Mouse (Mus musculus): ENCODE measurements around the gene Erf. TPM values are rescaled to one million over a fixed set of nuclear protein-coding genes. Genes with fewer than 3 reads are reported as not detected.

Erf gene
- total RNA-seq, 2 experiments from 2014 or later = 29.4 to 36.1 TPM

- intact Hi-C loops (cut with DNase I) = no loop called here
- DNase-seq = no peak
Observed at GRCm38 (mm10) chr7:25217653-25218395, 32.7 kb downstream of the Erf start.

DNA sequence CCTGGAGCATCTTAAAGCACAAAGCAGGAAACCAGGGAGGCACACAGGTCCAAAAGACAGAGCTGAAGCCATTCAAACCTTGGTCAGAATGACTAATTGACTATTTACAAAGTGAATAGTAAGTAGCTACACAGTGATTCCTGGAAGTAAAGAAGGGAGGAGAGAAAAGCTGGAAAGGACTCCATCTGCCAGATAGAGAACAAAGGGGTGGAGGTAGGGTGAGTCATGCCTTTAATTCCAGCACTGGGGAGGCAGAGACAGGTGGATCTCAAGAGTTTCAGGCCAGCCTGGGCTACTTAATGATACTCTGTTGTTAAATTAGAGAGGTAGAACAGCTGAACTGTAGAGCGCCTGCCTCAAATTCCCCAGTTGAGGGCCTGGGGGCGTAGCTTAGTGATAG is 36.4 kb downstream of the Erf start:
- intact Hi-C loops (cut with DNase I) = no loop called here
- no peak for DNase-seq

GRCm38 (mm10) chr7:25213099-25213498 is 37.5 kb downstream of the Erf start:
- DNase-seq = no peak
- intact Hi-C loops (cut with DNase I) = no loop called here

DNA sequence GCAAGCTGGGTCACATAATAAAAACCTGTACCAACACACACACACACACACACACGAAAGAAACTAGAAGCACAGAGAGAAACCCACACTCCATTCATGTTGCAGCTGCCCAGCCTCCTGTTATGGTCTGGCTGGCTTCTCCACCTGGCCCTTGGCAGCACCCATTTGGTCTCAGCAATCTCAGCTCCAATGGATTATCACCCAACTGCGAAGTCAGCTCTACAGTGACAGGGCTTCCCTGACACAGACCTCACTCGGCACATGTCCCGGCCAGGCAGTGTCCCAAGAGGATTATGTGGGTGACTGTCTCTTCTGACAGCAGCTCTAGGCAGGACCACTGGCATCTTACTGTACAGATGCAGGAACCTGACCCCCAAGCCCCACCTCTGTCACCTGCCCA is 40.1 kb downstream of the Erf start:
- DNase-seq = no peak
- intact Hi-C loops (cut with DNase I) = no loop called here

GRCm38 (mm10) chr7:25209161-25209622 is 41.4 kb downstream of the Erf start:
- intact Hi-C loops (cut with DNase I) = no loop called here

DNA sequence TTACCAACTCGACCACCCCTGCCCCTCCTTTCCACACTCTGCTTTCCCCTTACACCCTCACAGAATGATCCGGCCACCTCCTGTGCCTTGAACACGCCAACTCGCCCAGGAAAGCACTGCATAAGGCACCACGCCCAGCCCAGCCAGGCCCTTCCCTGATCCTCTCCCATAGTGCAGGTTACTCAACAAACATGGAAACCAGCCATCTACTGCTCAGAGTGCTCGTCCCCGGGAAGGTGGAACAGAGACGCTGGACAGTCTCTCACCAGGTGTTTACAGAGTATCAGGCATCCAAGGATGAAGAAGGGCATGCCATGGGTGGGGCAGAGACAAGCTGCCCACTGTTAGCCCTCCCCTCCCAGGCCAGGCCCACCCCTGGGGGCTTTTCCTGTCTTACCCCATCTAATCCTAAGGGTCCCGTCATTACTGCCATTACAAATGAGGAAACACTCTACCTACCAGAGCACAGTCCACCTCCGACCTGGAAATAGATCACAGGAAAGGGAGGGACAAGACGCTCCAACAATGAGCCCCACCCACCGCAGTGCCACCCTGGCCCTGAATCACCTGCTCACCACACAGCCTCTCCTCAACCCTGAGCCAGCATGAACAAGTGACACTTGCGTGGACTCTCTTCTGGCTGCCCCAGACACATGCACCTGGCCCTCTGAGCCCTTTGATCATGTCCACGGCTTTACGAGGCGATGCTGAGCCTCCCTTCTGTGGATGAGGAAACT is 44.3 kb downstream of the Erf start:
- peak; percentile 41 for DNase-seq
- intact Hi-C loops (cut with DNase I) = no loop called here

More at GRCm38 (mm10) chr7:25209161-25209622, 41.4 kb downstream of the Erf start:
- DNase-seq = no peak

DNA sequence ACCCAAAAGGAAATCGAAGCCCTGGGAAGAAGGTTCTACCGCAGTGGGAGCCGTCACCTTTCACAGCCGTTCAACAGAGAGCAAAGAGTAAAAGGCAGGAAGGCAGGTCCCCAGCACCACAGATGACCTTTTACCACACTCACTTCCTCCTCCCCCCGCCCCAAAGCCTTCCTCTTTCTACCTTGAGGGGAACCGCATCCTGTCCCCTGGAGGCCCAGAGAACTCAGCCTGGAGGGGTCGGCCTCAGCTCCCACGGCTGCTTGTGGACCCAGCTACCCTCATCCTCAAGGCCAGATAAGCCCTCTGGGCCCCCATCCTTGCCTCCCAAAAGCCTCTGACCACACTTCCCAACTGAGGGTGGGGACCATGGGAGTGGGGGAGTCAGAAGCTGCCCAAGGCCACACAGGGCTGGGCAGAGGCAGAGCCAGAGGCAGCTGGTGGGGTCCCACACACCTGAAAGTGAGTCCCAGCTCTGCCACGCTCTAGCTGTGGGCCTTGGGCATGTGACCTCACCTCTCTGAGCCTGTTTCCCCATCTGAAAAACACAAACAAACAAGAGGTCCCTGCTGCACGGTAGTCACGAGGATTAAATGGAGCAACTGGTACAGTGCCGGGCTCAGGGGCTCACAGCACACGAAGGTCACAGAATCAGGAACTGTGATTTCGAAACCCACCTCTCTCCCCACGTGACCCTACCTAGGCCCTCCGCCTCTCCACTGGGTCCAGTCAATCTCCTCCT is 45.0 kb downstream of the Erf start:
- intact Hi-C loops (cut with DNase I) = no loop called here
- no peak for DNase-seq

GRCm38 (mm10) chr7:25203624-25204023 is 46.9 kb downstream of the Erf start:
- no peak for DNase-seq
- intact Hi-C loops (cut with DNase I) = no loop called here

GRCm38 (mm10) chr7:25197384-25198018 is 53.1 kb downstream of the Erf start:
- no peak for DNase-seq
- intact Hi-C loops (cut with DNase I) = no loop called here

DNA sequence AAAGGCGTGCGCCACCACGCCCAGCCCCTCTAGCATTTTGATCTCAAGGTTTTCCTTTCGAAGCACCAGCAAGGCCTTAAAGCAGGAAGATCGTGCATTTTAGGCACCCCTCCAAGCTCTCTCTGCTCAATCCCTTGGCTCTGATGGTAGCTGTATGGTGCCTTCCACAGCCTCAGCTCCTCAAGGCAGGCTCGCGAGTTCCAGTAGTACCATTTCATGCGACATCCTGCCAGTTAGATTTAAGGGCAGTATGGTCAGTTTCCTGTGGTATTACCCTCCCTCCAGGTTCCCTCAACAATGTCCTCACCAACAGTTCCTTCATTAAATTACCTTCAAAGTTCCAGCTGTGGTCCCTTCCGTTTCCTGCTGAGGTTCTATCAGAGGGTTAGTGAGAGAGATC is 54.5 kb downstream of the Erf start:
- intact Hi-C loops (cut with DNase I) = no loop called here
- no peak for DNase-seq

- intact Hi-C loops (cut with DNase I) = no loop called here
- no peak for DNase-seq
Observed at GRCm38 (mm10) chr7:25195148-25195547, 55.4 kb downstream of the Erf start.

Small RNAs within 50 kb of the gene (microRNA-seq; reads per million reads assigned to microRNA genes)
- not detected for gene Mir7048

Other genes starting within 250 kb of the Erf start
- 1,000 to 10,000 TPM; 1,141 to 1,280 TPM for gene Atp1a3, start 244.8 kb downstream of the Erf start, total RNA-seq (2021)
- gene Grik5, start 178.4 kb downstream of the Erf start, total RNA-seq (2021) = 100 to 1,000 TPM; 204 to 219 TPM
- gene Zfp574, start 178.2 kb downstream of the Erf start, total RNA-seq (2021) = 10 to 100 TPM; 25.2 to 26.9 TPM
- gene Pou2f2, start 71.0 kb downstream of the Erf start, total RNA-seq (2021) = 10 to 100 TPM; 17.7 to 18.7 TPM
- 10 to 100 TPM; 15.1 to 16.8 TPM for gene Dedd2, start 30.1 kb downstream of the Erf start, total RNA-seq (2021)
- 1 to 10 TPM; 6.5 to 7.8 TPM for gene Zfp526, start 29.3 kb downstream of the Erf start, total RNA-seq (2021)
- gene Gsk3a, start 12.9 kb downstream of the Erf start, total RNA-seq (2021) = 100 to 1,000 TPM; 195 to 197 TPM
- 100 to 1,000 TPM; 324 to 333 TPM for gene Cic, start 16.9 kb upstream of the Erf start, total RNA-seq (2021)
- gene Pafah1b3, start 47.2 kb upstream of the Erf start, total RNA-seq (2021) = 100 to 1,000 TPM; 234 to 250 TPM
- gene Prr19, start 50.6 kb upstream of the Erf start, total RNA-seq (2021) = under 1 TPM; 0.52 to 0.87 TPM
- 100 to 1,000 TPM in 1 of 2 experiments, 10 to 100 TPM in 1; 99.6 to 104 TPM for gene Tmem145, start 55.3 kb upstream of the Erf start, total RNA-seq (2021)
- gene Megf8, start 66.4 kb upstream of the Erf start, total RNA-seq (2021) = 10 to 100 TPM; 81.0 to 89.9 TPM
- not detected for gene Cnfn, start 119.0 kb upstream of the Erf start, total RNA-seq (2021)
- 1 to 10 TPM; 8.3 to 9.0 TPM for gene Lipe, start 147.9 kb upstream of the Erf start, total RNA-seq (2021)
- gene Cxcl17, start 162.1 kb upstream of the Erf start, total RNA-seq (2021) = not detected
- 1 to 10 TPM in 1 of 2 experiments, under 1 TPM in 1; 0.70 to 1.0 TPM for gene Ceacam1, start 226.8 kb upstream of the Erf start, total RNA-seq (2021)